Mouse (Mus musculus): ENCODE results near the gene Cbx8. TPM values are rescaled to one million over a fixed set of nuclear protein-coding genes. Genes with fewer than 3 reads are reported as not detected.
A peak's percentile ranks its signal among the peaks of the same experiment; 100 is the strongest.

Cbx8 gene
- total and polyA plus RNA-seq, 3 experiments: not detected

DNA sequence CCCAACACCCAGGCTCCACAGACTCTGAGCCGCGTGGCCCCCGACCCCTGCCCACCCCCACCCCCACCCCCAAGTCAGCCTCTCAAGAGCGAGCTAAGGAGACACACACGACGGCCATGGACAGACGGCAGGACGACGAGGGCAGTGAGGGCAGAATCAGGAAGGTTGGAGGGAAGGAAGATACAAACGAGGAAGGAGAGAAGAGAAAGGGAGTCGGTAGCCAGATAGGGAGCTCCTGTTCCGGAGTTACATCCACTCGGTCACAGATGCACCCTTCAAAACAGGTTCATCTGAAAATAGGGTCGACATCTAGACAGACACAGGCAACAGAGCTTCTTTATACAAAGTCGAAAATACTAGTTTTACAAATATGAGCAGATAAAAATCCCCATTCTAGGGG is 4.3 kb downstream of the Cbx8 start:
- DNase-seq (ENCODE audit: low spot score): no peak
- no peaks in the 10 kb centered on the region for H3K4me1 ChIP-seq (ENCODE audit: insufficient read depth, low read depth, low read length)
- H3K36me3 ChIP-seq (replicated peaks): no peaks in the 10 kb centered on the region
- no peak for TF ChIP-seq POLR2AphosphoS5 (IDR thresholded peaks at IDR 0.05; ENCODE audit: insufficient replicate concordance, low read depth, low read length)
- TF ChIP-seq GATA1 (IDR thresholded peaks at IDR 0.05; ENCODE audit: borderline replicate concordance, low read length): no peak
- no peak for TF ChIP-seq GATA2 (IDR thresholded peaks at IDR 0.05; ENCODE audit: borderline replicate concordance, low read depth, low read length)
- no peak for TF ChIP-seq CTCF (IDR thresholded peaks at IDR 0.05; ENCODE audit: low read depth, low read length)
- TF ChIP-seq TAL1 (conservative IDR thresholded peaks at IDR 0.05; ENCODE audit: low read depth, low read length): no peak
- peaks cover 88% of the 10 kb centered on the region for H3K9me3 ChIP-seq (replicated peaks)
- no peaks in the 10 kb centered on the region for H3K27me3 ChIP-seq (ENCODE audit: insufficient read depth, low read length)
- ATAC-seq (ENCODE audit: extremely low read depth, insufficient number of reproducible peaks, low FRiP score, poor library complexity, severe bottlenecking): no peak
- H3K4me3 ChIP-seq (ENCODE audit: low read depth, low read length): no peak overlapping the region

DNA sequence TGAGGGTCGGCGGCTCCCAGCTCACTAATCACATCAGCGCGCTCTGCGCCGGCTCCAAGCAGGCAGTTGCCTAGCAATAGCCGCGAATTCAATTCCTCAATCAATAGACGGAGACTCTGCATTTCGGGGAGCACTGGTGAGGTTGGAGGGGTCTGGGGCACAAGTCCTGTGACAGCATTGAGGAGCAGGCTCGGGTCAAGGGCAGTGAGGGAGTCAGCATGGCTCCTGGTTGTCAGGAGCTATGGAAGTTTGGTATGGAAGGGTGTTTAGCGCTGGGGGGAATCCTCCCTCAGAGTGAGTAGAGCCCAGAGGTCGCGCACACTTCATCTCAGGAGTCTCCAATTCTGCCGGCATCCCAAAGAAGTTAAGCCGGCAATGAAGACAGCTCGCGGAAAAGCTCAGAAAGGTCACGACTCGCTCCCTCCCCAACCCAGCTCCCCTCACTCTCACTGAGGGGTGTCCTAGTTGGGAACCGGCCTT is 5.0 kb downstream of the Cbx8 start:
- no peaks in the 10 kb centered on the region for H3K36me3 ChIP-seq (replicated peaks)
- no peak overlapping the region for H3K4me3 ChIP-seq (ENCODE audit: low read depth, low read length)
- H3K27me3 ChIP-seq (ENCODE audit: insufficient read depth, low read length): no peaks in the 10 kb centered on the region
- no peaks in the 10 kb centered on the region for H3K4me1 ChIP-seq (ENCODE audit: insufficient read depth, low read depth, low read length)
- H3K9me3 ChIP-seq (replicated peaks): peaks cover 86% of the 10 kb centered on the region
- TF ChIP-seq TAL1 (conservative IDR thresholded peaks at IDR 0.05; ENCODE audit: low read depth, low read length) (no peak), GATA2 (IDR thresholded peaks at IDR 0.05; ENCODE audit: borderline replicate concordance, low read depth, low read length) (no peak), POLR2AphosphoS5 (IDR thresholded peaks at IDR 0.05; ENCODE audit: insufficient replicate concordance, low read depth, low read length) (no peak), GATA1 (IDR thresholded peaks at IDR 0.05; ENCODE audit: borderline replicate concordance, low read length) (no peak), CTCF (IDR thresholded peaks at IDR 0.05; ENCODE audit: low read depth, low read length) (no peak)
- DNase-seq (ENCODE audit: low spot score) (no peak), ATAC-seq (ENCODE audit: extremely low read depth, insufficient number of reproducible peaks, low FRiP score, poor library complexity, severe bottlenecking) (no peak)

GRCm38 (mm10) chr11:119035094-119035685 is 5.6 kb downstream of the Cbx8 start:
- ATAC-seq (ENCODE audit: extremely low read depth, insufficient number of reproducible peaks, low FRiP score, poor library complexity, severe bottlenecking): no peak
- DNase-seq (ENCODE audit: low spot score): no peak
- Histone ChIP-seq H3K4me3 (ENCODE audit: low read depth, low read length) (no peak overlapping the region; the same call in 1 of the 2 replicates), H3K4me1 (ENCODE audit: insufficient read depth, low read depth, low read length) (no peaks in the 10 kb centered on the region), H3K36me3 (replicated peaks) (no peaks in the 10 kb centered on the region), H3K27me3 (ENCODE audit: insufficient read depth, low read length) (no peaks in the 10 kb centered on the region), H3K9me3 (replicated peaks) (peaks cover 86% of the 10 kb centered on the region)
- no peak for TF ChIP-seq TAL1 (conservative IDR thresholded peaks at IDR 0.05; ENCODE audit: low read depth, low read length)
- no peak for TF ChIP-seq GATA2 (IDR thresholded peaks at IDR 0.05; ENCODE audit: borderline replicate concordance, low read depth, low read length)
- no peak for TF ChIP-seq POLR2AphosphoS5 (IDR thresholded peaks at IDR 0.05; ENCODE audit: insufficient replicate concordance, low read depth, low read length)
- no peak for TF ChIP-seq GATA1 (IDR thresholded peaks at IDR 0.05; ENCODE audit: borderline replicate concordance, low read length)
- TF ChIP-seq CTCF (IDR thresholded peaks at IDR 0.05; ENCODE audit: low read depth, low read length): no peak

- H3K36me3 ChIP-seq (replicated peaks): no peaks in the 10 kb centered on the region
- H3K4me3 ChIP-seq (ENCODE audit: low read depth, low read length): no peak overlapping the region
- DNase-seq (ENCODE audit: low spot score) (no peak), ATAC-seq (ENCODE audit: extremely low read depth, insufficient number of reproducible peaks, low FRiP score, poor library complexity, severe bottlenecking) (no peak)
- peaks cover 86% of the 10 kb centered on the region for H3K9me3 ChIP-seq (replicated peaks)
- no peaks in the 10 kb centered on the region for H3K27me3 ChIP-seq (ENCODE audit: insufficient read depth, low read length)
- H3K4me1 ChIP-seq (ENCODE audit: insufficient read depth, low read depth, low read length): no peaks in the 10 kb centered on the region
- TF ChIP-seq GATA1 (IDR thresholded peaks at IDR 0.05; ENCODE audit: borderline replicate concordance, low read length) (no peak), TAL1 (conservative IDR thresholded peaks at IDR 0.05; ENCODE audit: low read depth, low read length) (no peak), POLR2AphosphoS5 (IDR thresholded peaks at IDR 0.05; ENCODE audit: insufficient replicate concordance, low read depth, low read length) (no peak), GATA2 (IDR thresholded peaks at IDR 0.05; ENCODE audit: borderline replicate concordance, low read depth, low read length) (no peak), CTCF (IDR thresholded peaks at IDR 0.05; ENCODE audit: low read depth, low read length) (no peak)
Observed at GRCm38 (mm10) chr11:119034635-119035034, 6.1 kb downstream of the Cbx8 start.

- H3K36me3 ChIP-seq (replicated peaks): no peaks in the 10 kb centered on the region
- no peaks in the 10 kb centered on the region for H3K27me3 ChIP-seq (ENCODE audit: insufficient read depth, low read length)
- peaks cover 87% of the 10 kb centered on the region for H3K9me3 ChIP-seq (replicated peaks)
- no peak overlapping the region for H3K4me3 ChIP-seq (ENCODE audit: low read depth, low read length)
- no peak for ATAC-seq (ENCODE audit: extremely low read depth, insufficient number of reproducible peaks, low FRiP score, poor library complexity, severe bottlenecking)
- TF ChIP-seq TAL1 (conservative IDR thresholded peaks at IDR 0.05; ENCODE audit: low read depth, low read length): no peak
- TF ChIP-seq GATA1 (IDR thresholded peaks at IDR 0.05; ENCODE audit: borderline replicate concordance, low read length): no peak
- no peak for TF ChIP-seq GATA2 (IDR thresholded peaks at IDR 0.05; ENCODE audit: borderline replicate concordance, low read depth, low read length)
- TF ChIP-seq CTCF (IDR thresholded peaks at IDR 0.05; ENCODE audit: low read depth, low read length): 0 out of 2 replicates have a peak, but pooled peaks have one; percentile 4
- TF ChIP-seq POLR2AphosphoS5 (IDR thresholded peaks at IDR 0.05; ENCODE audit: insufficient replicate concordance, low read depth, low read length): no peak
- H3K4me1 ChIP-seq (ENCODE audit: insufficient read depth, low read depth, low read length): no peaks in the 10 kb centered on the region
- no peak for DNase-seq (ENCODE audit: low spot score)
Observed at GRCm38 (mm10) chr11:119033874-119034558, 6.8 kb downstream of the Cbx8 start.

DNA sequence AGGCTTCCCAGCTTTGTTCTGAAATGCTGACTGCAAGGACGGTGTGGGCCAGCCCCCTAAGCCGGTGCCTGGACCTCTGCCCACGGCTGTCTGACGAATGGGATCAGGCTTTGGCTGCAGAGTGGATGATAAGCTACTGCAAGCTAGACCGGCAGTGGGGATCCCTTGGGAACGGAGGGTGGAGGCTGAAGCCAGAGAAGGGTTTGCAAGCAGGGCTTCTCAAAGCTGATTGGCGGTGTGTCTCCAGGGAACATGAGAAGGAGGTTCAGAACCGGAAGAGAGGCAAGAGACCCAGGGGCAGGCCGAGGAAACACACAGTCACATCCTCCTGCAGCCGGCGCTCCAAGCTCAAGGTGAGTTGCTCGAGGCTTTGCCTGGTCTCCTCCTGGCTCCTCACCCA is 14.6 kb downstream of the Cbx8 start:
- Histone ChIP-seq H3K9me3 (replicated peaks) (peaks cover 92% of the 10 kb centered on the region), H3K4me3 (ENCODE audit: low read depth, low read length) (no peak overlapping the region), H3K4me1 (ENCODE audit: insufficient read depth, low read depth, low read length) (no peaks in the 10 kb centered on the region), H3K36me3 (replicated peaks) (no peaks in the 10 kb centered on the region), H3K27me3 (ENCODE audit: insufficient read depth, low read length) (no peaks in the 10 kb centered on the region)
- ATAC-seq (ENCODE audit: extremely low read depth, insufficient number of reproducible peaks, low FRiP score, poor library complexity, severe bottlenecking): no peak
- TF ChIP-seq GATA2 (IDR thresholded peaks at IDR 0.05; ENCODE audit: borderline replicate concordance, low read depth, low read length) (no peak), POLR2AphosphoS5 (IDR thresholded peaks at IDR 0.05; ENCODE audit: insufficient replicate concordance, low read depth, low read length) (no peak), CTCF (IDR thresholded peaks at IDR 0.05; ENCODE audit: low read depth, low read length) (no peak), TAL1 (conservative IDR thresholded peaks at IDR 0.05; ENCODE audit: low read depth, low read length) (no peak), GATA1 (IDR thresholded peaks at IDR 0.05; ENCODE audit: borderline replicate concordance, low read length) (no peak)
- DNase-seq (ENCODE audit: low spot score): no peak

Measured in G1E (cell line).